Mouse (Mus musculus) cerebellum, adult 8-10 months (tissue): ENCODE data around the gene Cptp.
A peak's percentile ranks its signal among the peaks of the same experiment; 100 is the strongest.

Experiments used
- DNase-seq: peaks from one replicate; pipeline ENCODE4 v3.0.0; 2022

Gene Cptp

GRCm38 (mm10) chr4:155869317-155870033 is at the start of gene Cptp, which contains the start of gene Ints11:
Cptp (minus strand) TSS chr4:155869440.
Ints11 (plus strand) TSS chr4:155869546.
- peak; percentile 95 for DNase-seq

- DNase-seq, result no peak
Observed at GRCm38 (mm10) chr4:155908751-155909150, 39.5 kb upstream of the Cptp start.

- no peak for DNase-seq
Observed at GRCm38 (mm10) chr4:155908281-155908680, 39.0 kb upstream of the Cptp start.

- DNase-seq, result no peak
Observed at GRCm38 (mm10) chr4:155907003-155907402, 37.8 kb upstream of the Cptp start.

- DNase-seq, result no peak
Observed at GRCm38 (mm10) chr4:155906125-155906524, 36.9 kb upstream of the Cptp start.

GRCm38 (mm10) chr4:155905634-155906033 is 36.4 kb upstream of the Cptp start:
- no peak for DNase-seq

- DNase-seq, result peak; percentile 6
Observed at GRCm38 (mm10) chr4:155904318-155905102, 35.3 kb upstream of the Cptp start.

- no peak for DNase-seq
Observed at GRCm38 (mm10) chr4:155903246-155903645, 34.0 kb upstream of the Cptp start.

- DNase-seq, result peak; percentile 26
Observed at GRCm38 (mm10) chr4:155901205-155901604, 32.0 kb upstream of the Cptp start.

- DNase-seq, result no peak
Observed at GRCm38 (mm10) chr4:155899355-155899754, 30.1 kb upstream of the Cptp start.

- DNase-seq, result no peak
Observed at GRCm38 (mm10) chr4:155898318-155898717, 29.1 kb upstream of the Cptp start.

GRCm38 (mm10) chr4:155896461-155896860 is 27.2 kb upstream of the Cptp start:
- DNase-seq, result peak; percentile 11

GRCm38 (mm10) chr4:155895826-155896225 is 26.6 kb upstream of the Cptp start:
- peak; percentile 11 for DNase-seq

GRCm38 (mm10) chr4:155895216-155895615 is 26.0 kb upstream of the Cptp start:
- DNase-seq, result peak; percentile 74

GRCm38 (mm10) chr4:155894311-155894881 is 25.2 kb upstream of the Cptp start:
- peak; percentile 43 for DNase-seq

GRCm38 (mm10) chr4:155893212-155893690 is 24.0 kb upstream of the Cptp start:
- peak; percentile 12 for DNase-seq

- DNase-seq, result peak; percentile 51
Observed at GRCm38 (mm10) chr4:155892438-155893211, 23.4 kb upstream of the Cptp start.

- DNase-seq, result peak; percentile 80
Observed at GRCm38 (mm10) chr4:155892017-155892416, 22.8 kb upstream of the Cptp start.

- DNase-seq, result peak; percentile 97
Observed at GRCm38 (mm10) chr4:155891551-155892001, 22.3 kb upstream of the Cptp start, which contains the start of the genes Pusl1 and Acap3. Pusl1 (minus strand) TSS chr4:155891781. Acap3 (plus strand) TSS chr4:155891822.

- no peak for DNase-seq
Observed at GRCm38 (mm10) chr4:155891011-155891471, 21.8 kb upstream of the Cptp start.

- DNase-seq, result no peak
Observed at GRCm38 (mm10) chr4:155889316-155889715, 20.1 kb upstream of the Cptp start.

GRCm38 (mm10) chr4:155888181-155888580 is 18.9 kb upstream of the Cptp start:
- no peak for DNase-seq
